Mouse (Mus musculus) right cerebral cortex, postnatal 36 days (tissue): ENCODE measurements around the gene Mllt11.

Source experiments
- DNase-seq, 2 experiments: peaks; one replicate each; pipeline ENCODE4 v3.0.0; 2022; ENCODE audit warnings: low spot score in 2 of 2, mixed read lengths in 1 of 2

Mllt11 gene

GRCm38 (mm10) chr3:95246465-95247231 is 14.7 kb upstream of the Mllt11 start:
- no peak for DNase-seq

DNA sequence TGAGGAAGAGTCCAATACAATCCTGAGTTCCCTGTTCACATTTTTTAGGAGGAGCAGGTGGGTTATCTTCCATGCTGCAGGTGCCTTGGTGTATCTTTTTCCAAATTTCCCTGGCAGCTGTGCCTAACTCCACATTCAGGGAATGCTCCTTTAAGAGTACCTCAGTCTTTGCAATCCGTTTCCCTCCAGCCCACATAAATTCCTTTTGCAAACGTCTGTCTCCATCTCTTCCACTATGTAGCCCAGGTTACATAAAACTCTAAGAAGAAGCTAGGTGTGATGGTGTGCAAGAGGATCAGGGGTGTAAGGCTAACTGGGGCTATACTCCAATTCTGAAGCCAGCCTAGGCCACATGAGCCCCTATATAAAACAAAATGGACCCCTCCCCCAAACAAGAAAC is 11.1 kb upstream of the Mllt11 start:
- no peak for DNase-seq

DNA sequence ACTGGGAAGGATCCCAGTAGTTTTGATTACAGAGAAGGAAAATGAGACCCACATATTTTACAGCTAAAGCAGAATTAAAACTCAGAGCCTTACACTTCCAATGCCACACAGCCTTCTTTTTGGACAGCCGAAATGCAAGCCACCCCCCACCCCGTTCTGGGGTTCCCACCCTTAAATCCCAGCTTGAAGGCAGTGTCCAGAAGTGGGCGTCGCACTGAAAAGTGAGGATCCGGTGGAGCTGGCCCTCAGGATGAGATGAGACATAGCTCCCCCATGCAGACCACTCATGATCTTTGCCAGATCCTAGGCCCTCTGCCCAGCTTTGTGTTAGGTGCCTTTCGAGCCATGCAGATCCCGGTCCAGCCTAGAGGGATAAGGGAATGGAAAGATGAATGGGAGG is 9.5 kb upstream of the Mllt11 start, which contains the start of gene Gm128:
TSS of gene Gm128 (minus strand) at position 101 of the 400 bp plus-strand sequence.
- no peak for DNase-seq

DNA sequence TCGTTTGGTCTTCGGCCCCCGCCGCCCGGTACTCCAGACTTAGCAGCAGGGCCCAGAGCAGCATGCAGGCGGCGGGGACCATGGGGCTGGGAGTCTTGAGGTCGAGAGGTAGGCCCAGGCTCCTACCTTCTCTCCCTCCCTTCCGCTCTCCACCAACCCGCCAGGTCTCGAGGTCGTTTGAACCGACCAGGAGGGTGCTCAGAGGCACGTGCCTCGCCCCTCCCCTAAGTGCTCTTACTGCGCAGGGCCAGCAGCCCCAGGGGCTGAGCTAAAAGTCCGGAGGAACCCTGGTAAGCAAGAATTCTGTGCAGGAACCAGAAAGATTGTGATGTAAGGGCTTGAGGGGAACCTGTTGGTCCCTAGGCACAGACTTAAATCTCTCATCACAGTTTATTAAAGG is 8.9 kb upstream of the Mllt11 start:
- no peak for DNase-seq

DNA sequence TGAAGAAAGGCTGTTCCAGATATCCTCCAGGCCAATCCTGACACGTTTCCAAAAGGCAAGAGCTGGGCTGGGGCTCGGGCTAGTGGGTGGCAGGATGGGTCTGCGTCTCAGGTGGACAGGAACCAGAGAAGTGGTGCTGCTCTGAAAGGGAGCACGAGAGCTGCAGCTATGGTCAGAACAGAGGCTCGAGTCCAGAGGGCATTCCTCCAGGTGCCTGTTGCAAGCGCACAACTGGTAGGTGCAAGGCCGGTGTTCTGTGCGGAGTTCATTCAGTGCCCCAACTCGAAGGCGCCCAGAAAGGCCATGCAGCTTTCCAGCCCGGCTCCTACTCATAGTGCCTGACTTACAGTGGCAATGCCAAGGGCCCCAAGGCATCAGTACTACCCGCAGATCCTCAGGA is 8.0 kb upstream of the Mllt11 start:
- DNase-seq: no peak

DNA sequence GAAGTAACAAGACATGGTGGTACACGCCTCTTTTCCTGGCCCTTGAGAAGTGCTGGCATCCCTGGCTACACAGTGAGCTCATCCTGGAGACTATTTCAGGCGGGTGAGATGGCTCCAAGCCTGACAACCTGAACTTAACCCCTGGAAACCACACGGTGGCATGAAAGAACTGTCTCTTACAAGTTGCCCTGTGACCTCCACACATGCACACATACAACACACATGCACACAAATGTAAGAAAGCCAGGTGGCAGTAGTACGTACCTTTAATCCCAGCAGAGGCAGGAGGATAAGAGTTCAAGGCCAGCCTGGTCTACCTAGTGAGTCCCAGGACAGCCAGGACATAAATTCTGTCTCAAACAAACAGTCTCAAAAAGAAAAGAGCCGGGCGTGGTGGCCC is 7.1 kb upstream of the Mllt11 start:
- no peak for DNase-seq

DNA sequence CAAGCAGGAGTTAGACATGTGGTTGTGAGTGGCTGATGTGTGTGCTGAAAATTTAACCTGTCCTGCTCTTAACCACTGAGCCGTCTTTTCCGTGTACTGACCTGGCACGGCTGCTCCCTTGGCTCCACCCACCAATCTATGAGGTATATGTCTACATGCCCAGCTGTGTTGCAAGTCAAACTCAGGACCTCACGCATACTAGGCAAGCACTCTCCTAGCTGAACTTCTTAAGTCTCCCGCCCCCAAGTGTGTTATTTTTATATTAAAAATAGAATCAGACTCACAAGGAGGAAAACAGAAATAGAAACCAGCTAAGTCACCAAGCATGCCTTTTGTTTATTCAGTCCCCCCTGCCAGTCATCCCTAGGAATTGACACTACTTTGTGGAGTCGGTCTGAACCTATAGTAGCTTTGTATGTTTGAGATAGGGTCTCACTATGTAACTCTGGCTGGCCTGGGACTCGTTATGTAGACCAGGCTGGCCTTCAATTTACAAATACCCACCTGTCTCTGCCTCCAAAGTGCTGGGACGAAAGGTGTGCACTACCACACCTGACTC is 5.6 kb upstream of the Mllt11 start:
- no peak for DNase-seq

DNA sequence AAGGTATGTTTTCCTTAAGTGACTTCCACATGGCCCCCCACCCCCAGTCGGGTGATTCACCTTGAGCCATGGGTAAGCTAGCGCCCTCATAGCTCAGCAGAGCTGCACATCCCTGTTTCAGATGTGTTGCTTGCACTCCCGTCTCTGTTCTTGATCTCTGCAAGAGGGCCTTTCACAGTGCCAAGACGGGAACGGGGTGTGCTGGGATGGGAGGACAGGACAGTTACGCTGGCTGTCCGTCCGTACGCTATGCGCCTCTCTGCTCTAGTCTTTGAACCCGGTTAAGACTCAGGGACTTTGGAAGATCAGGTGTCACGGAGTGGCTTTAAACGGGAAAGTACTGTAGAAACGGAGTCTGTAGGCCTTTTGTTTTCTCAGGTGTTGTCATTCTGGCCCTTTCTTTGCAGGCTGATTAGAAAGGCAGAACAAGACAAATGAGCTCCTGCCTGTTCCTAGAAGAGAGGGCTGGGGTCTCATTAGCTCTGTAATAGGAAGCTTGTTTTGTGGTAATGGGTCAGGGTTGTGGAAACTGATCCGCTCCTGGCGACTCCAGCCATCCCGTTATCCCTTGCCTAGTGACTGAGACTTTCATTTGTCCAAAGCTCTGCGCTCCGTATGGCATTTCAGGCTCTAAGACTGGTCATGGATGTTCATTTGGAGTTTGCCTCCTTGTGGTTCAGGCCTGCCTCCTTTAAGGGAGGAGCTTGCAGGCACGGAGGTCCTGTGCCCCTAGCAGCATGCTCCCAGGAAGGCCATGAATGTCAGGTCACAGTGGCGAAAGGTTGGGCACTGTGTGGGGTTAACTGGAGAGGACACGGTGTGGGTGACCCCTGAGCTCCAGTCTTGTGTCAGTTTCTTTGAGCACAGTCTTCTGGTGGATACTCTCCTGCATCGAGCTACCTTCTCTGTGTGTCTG is 3.7 kb upstream of the Mllt11 start:
- DNase-seq: no peak

DNA sequence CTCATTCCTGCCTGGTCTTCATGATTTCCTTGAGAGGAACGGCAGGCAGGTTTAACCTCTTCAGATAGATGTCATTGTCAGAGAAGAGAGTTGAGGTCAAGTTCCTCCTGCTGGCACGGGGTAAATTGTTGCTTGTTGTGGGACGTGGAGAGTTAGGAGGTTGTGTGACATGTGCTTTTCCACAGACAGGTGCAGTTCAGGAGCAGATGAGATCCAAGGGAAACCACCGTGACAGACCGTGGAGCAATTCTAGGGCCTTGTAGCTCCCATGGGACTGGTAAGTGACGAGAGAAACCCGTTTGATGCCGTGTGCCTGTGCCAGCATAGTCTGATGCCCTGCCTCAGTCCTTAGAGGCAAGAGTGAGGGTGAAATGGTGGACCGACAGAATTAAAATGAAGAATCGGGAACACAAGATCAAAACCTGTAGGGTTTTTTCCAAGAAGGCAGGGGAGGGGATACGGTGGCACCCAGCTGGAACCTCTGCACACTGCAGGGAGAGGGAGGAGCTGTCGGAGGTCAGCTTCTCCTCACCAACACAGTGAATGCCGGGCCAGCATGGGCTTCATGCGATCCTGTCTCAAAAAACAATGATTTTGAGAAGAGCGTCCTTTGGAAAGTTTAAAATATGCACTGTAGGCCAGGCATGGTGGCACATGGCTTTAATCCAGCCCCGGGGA is 1.5 kb upstream of the Mllt11 start:
- DNase-seq: no peak

DNA sequence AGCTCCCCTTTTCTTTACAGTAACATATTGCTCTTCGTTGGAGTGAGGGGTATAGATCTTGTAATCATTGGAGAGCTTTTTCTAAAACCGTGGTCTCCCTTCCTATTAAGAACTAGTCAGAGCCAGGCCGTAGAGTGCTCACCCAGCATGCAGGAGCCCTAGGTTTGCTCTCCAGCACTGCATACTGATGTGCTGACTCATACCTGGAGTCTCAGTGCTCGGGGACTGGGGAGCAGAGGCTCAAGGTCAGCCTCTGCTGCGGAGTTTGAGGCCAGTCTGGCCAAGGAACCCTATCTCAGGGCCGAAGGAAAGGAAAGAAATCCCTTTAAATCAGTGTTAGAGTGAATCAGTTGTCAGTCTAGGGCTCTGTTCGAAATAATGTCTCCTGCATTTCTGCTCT is 800 bp upstream of the Mllt11 start:
- no peak for DNase-seq

- DNase-seq: no peak
These were observed 1.3 kb downstream of the Mllt11 start for GRCm38 (mm10) chr3:95230495-95231297.

- DNase-seq: peak in 1 of 2 experiments; percentile 18
These were observed 2.0 kb downstream of the Mllt11 start for GRCm38 (mm10) chr3:95229781-95230494.

GRCm38 (mm10) chr3:95228894-95229780 is 2.8 kb downstream of the Mllt11 start:
- DNase-seq: peak; percentile 52 to 63

- DNase-seq: peak; percentile 89 to 90
These were observed 3.6 kb downstream of the Mllt11 start, which contains the start of gene Cdc42se1 for GRCm38 (mm10) chr3:95228148-95228893. Gene Cdc42se1, plus strand, starts transcription at chr3:95228732.

- DNase-seq: no peak
These were observed 4.8 kb downstream of the Mllt11 start for GRCm38 (mm10) chr3:95227214-95227613.

DNA sequence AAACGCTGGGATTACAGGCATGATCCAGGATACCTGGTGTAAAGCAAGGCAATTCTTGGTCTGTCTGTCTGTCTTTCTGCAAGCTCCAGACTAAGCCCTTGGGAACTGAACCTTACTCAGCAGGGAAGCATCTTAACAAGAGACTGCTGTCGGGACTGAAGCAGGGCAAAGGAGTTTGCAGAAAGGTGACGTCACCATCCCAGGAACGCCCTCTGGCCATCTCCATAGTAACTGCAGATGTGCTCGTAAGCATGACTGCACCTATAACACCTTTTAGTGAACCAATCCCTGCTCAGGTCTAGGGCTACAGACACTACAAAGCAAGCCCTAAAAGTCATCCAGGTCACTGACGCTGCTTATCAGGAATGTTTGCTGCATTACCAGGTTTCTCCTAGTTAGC is 7.7 kb downstream of the Mllt11 start:
- no peak for DNase-seq

GRCm38 (mm10) chr3:95223041-95223440 is 8.9 kb downstream of the Mllt11 start:
- no peak for DNase-seq

GRCm38 (mm10) chr3:95218466-95219137 is 13.4 kb downstream of the Mllt11 start:
- DNase-seq: no peak
